Mouse (Mus musculus): ENCODE measurements at regions not wholly inside any gene's neighbourhood (a gene's known extent, or its start where the extent isn't known, plus 50 kb on each side); places are given as distances from the start of the nearest gene placed in this dataset.

DNA sequence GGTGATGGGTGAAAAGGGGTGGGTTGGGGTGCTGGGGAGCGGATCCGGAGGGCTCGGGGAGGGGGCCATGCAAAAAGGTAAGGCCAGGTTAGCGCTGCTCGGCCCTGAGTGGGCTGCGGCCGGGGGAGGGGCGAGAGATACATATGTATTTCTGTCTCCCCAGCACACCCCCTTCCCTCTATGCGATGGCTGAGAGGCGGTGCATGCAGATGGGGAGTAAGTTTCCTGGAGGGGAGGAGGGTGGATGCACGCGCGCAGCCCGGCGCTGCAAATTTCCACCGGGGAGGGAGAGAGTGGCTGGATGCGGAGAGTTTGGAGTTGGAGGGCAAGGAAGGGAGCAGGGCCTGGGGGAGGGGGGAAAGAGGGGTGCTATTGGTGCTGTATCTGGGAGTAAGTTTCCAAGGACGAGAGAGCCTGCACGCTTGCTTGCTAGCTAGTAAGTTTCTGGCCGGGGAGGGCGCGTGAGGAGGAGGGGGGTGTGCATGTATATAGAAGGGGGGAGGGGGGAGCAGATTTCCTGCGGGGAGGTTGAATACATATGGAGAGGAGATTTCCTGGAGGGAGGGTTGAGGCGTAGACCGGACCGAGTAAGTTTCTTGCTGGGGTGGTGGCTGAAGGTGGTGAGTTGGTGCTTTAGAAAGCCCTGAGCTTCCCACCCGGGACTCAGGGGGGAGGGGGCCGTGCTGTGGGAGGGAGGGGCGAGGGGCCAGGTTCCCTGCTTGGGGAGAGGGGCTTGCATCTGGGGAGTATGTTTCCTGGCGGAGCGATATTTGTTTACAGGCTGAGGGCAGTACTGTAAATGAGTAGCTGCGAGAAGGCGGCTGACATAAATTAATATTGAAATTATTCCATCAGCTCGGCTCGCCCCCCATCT lies 130.8 kb upstream of the Ubr2 start:
- peak; percentile 45 to 59 for DNase-seq (ENCODE audit: low spot score in 2 of 2)

DNA sequence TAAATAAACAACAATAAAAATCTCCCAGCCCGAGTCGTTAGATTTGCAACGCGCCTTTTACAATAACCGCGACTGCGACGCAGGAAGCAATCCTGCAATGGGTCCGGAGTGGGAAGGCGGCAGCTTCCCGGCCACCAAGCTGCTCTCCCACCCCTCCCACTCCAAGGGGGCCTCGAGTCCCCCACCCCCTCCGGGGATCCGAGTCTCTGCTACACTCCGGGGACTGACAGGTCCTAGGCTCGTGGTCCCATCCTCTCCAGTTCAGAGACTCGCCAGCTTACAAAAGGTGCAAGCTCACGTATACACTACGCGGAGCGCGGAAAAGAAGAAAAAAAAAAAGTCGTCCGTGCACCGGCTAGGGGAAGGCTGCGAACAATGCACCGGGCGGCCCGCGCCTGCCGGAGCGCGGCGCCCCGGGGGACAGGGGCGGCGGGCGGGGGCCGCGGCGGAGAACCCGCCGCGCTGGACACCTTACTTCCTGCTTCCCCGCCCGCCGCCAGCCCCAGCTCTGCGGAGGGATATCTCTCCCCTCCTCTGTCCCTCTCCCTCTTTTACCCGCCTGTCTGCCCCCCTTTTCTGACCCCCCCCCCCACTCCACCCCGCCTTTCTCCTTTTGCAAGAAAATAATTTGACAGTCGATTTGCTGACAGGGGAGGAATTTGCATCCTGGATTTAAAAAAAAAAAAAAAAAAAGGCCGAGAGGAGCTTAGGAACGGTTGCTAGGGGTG lies 130.0 kb upstream of the Ubr2 start:
- DNase-seq (ENCODE audit: low spot score in 2 of 2), result no peak

DNA sequence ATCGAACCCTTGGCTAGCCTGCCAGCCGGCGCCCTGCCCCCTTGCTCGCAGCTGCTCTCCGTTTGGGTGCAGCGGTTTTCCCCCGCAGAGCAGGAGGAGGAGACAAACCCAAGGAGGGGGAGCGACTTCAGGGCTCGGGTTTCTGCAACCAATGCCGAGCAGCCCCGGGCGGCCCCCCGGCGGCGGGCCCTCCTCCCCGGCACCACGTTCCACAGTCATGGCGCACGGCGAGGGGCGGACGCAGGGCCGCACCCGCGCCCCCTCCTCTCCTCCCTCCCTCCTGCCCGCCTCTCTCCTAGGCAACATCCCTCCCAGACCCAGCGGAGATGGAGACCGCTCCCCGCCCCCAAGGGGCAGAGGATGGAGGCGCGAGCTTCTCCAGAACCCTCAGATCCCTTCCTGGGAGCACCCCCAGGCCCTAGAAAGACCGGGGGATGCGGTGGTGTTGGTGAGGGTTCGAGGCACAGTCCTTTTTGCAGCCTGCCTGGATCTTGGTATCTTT lies 129.4 kb upstream of the Ubr2 start:
- peak; percentile 85 to 89 for DNase-seq (ENCODE audit: low spot score in 2 of 2)

GRCm38 (mm10) chr17:47139171-47139617 lies 128.8 kb upstream of the Ubr2 start:
- no peak for DNase-seq (ENCODE audit: low spot score in 2 of 2)

- no peak for DNase-seq (ENCODE audit: low spot score in 2 of 2)
Observed at GRCm38 (mm10) chr17:47138174-47138573, 127.8 kb upstream of the Ubr2 start.

- no peak for DNase-seq (ENCODE audit: low spot score in 2 of 2)
Observed at GRCm38 (mm10) chr17:47135391-47135790, 125.0 kb upstream of the Ubr2 start.

DNA sequence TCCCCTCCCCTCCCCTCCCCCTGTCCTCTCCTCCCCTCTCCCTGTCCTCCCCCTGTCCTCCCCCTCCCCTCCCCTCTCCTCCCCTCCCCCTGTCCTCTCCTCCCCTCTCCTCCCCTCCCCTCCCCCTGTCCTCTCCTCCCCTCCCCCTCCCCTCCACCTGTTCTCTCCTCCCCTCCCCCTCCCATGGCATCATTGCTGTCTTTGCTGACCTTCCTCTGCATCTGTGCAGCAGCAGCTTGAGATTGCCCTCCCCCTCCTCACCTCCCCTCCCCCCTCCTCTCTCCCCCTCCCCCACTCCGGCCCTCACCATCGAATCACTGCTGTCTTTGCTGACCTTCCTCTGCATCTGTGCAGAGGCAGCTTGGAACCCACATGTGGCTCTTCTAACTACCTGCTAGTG lies 123.4 kb upstream of the Ubr2 start:
- DNase-seq (ENCODE audit: low spot score in 2 of 2), result no peak

DNA sequence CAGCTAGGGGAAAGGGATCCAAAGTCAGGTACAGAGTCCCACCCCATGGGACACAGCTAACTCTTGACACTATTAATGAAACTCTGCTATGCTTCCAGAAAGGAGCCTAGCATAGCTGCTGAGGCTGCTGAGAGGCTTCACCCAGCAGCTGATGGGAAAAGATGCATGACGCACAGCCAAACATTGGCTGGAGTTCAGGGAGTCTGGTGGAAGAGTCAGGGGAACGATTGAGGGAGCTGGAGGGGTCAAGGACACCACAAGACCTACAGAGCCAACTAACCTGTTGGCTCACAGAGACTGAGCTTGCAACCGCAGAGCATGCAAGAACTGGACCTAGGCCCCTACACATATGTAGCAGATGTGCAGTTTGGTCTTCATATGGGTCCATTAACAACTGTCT lies 117.2 kb upstream of the Ubr2 start:
- no peak for DNase-seq (ENCODE audit: low spot score in 2 of 2)

DNA sequence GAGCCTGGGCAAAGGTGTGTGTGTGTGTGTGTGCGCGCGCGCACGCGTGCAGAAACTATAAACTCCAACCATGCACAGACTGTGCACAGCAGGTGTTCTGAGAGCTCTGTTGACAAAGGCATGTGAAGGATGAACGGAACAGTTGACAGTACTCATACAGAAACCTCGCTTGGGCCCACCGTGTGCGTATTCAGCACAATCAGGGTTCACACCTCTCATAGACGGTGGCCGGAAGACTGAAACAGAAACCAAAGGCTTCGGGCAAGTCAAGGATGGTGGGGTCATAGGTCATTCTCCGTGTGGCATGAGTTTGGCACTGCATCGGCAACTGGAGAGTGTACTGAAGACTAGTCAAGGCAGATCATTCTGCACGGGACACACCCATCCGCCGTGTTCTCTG lies 113.2 kb upstream of the Ubr2 start:
- DNase-seq (ENCODE audit: low spot score in 2 of 2), result no peak

DNA sequence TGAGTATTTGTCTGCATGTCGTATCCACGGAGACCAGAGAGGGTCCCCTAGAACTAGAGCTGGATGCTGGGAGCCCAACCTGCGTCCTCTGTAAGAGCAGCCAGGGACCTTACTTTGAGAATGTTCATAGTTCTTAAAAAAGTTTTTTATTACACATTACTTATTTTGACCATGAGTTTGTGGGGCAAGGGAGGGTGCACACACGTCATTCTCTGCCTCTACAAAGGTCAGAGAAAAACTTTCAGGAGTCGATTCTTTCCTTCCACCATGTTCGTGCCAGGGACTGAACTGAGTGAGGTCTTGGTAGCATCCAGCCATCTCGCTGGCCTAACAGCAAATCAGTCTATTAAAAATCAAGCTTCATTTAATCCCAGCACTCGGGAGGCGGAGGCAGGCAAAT lies 111.9 kb upstream of the Ubr2 start:
- DNase-seq (ENCODE audit: low spot score in 2 of 2), result no peak

GRCm38 (mm10) chr17:47118010-47118409 lies 107.7 kb upstream of the Ubr2 start:
- no peak for DNase-seq (ENCODE audit: low spot score in 2 of 2)

GRCm38 (mm10) chr17:47115754-47116153 lies 105.4 kb upstream of the Ubr2 start:
- DNase-seq (ENCODE audit: low spot score in 2 of 2), result no peak

DNA sequence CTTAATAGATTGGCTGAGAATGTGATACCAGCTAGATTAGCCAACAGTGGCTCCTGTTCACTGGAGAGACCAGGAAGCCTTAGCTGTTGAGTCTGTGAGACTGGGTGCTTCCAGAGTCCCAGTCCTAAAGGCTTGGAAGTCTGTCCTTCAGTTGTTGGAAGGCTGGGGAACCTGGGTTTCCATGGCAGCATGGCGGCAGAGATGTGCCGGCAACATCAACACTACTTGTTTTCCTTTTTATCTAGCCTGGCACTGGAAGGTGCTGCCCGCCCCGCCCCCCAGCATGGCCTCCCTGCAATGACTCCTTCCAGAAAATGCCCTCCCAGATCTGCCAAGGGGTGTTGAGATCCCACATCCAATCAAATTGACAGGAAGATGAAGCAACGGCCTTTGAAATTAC lies 104.8 kb upstream of the Ubr2 start:
- no peak for DNase-seq (ENCODE audit: low spot score in 2 of 2)

GRCm38 (mm10) chr17:47114736-47115135 lies 104.4 kb upstream of the Ubr2 start:
- DNase-seq (ENCODE audit: low spot score in 2 of 2), result no peak

GRCm38 (mm10) chr17:47112556-47113225 lies 102.3 kb upstream of the Ubr2 start:
- peak; percentile 35 to 36 for DNase-seq (ENCODE audit: low spot score in 2 of 2)

GRCm38 (mm10) chr17:47110836-47111235 lies 100.5 kb upstream of the Ubr2 start:
- DNase-seq (ENCODE audit: low spot score in 2 of 2), result no peak

DNA sequence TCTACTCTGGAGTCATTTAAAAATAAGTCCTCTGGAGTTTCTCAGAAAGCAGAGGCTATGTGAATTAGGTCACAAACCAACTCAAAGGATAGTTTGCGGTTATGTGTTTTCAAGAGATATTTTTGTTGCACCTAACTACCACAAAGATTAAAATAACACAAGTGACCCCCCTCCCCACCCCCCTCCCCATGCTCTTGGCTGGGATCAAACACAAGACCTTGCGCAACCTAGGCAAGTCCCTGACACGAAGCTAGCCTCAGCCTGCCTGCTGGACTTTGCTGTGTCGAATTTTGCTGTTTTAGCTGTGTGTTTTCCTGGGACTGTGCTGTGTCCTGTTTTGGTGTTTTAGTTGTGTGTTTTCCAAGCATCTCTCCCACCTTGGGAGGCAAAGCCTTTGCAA lies 94.0 kb upstream of the Ubr2 start:
- peak in 1 of 2 experiments; percentile 11 for DNase-seq (ENCODE audit: low spot score in 2 of 2)

GRCm38 (mm10) chr17:47095191-47095590 lies 84.8 kb upstream of the Ubr2 start:
- no peak for DNase-seq (ENCODE audit: low spot score in 2 of 2)

- DNase-seq (ENCODE audit: low spot score in 2 of 2), result no peak
Observed at GRCm38 (mm10) chr17:47092076-47092475, 81.7 kb upstream of the Ubr2 start.

DNA sequence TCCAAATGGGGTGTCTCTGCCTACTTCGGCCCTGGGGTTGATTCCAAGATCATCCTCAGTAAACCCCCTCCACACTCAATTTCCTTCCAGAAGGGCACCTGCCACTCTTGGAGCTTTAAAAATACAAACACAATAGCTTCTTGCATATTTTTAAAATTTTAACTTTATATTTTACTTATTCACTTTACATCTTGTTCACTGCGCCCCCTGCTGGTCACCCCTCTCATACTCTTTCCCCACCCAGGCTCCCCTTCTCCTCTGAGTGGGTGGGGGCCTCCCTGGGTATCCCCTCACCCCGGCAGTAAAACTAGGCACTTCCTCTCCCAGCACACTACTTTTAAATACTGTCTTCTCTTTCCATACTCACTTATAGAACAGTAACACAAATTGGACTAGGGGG lies 79.4 kb upstream of the Ubr2 start:
- no peak for DNase-seq (ENCODE audit: low spot score in 2 of 2)

DNA sequence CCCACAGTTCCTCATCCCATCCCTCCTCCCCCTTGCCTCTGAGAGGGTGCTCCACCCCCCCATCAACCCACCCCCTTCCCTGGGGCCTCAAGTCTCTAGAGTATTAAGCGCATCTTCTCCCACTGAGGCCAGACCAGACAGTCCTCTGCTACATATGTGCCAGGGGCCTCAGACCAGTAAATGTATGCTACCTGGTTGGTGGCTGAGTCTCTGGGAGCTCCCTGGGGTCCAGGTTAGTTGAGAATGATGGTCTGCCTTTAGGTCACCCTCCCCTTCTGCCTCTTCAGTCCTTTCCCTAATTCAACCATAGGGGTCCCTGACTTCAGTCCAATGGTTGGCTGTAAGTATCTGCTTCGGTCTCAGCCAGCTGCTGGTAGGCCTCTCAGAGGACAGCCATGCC lies 58.9 kb upstream of the Ubr2 start:
- no peak for DNase-seq (ENCODE audit: low spot score in 2 of 2)

DNA sequence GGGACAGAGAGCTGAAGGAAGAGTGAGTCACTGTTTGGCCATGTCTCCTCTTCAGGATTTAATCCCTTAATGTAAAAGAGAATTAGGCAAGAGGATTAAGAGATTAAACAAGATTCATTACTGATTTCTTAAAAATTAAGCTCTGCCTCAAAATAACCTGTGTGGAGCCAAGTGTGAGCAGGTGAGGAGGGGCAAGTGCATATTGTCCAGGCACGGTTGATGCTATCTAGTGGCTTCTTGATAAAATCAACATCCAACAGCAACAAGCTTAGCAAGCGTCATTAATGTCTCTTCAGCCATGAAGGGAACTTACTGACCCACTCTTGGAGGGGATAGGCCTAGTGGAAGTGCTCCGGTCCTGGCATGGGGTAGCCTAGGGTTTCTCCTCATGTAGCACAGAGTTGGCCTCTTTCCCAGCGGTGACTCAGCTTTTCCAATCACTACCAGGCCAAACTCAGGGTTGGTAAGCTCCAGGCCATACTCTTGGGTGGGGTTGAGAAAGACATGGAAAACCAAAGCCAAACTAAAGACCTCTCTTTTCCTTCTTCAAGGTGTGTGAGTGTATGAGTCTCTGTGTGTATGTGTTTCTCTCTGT lies 55.0 kb upstream of the Ubr2 start:
- peak; percentile 53 to 57 for DNase-seq (ENCODE audit: low spot score in 2 of 2)
